Mouse (Mus musculus) R1 (cell line): ENCODE measurements around the gene Pip4k2a.
A peak's percentile ranks its signal among the peaks of the same experiment; 100 is the strongest.

Experiments used
- DNase-seq: peaks from one replicate; pipeline ENCODE4 v3.0.0-alpha.2; 2018; ENCODE audit warnings: low read depth, low spot score

The Pip4k2a gene

DNA sequence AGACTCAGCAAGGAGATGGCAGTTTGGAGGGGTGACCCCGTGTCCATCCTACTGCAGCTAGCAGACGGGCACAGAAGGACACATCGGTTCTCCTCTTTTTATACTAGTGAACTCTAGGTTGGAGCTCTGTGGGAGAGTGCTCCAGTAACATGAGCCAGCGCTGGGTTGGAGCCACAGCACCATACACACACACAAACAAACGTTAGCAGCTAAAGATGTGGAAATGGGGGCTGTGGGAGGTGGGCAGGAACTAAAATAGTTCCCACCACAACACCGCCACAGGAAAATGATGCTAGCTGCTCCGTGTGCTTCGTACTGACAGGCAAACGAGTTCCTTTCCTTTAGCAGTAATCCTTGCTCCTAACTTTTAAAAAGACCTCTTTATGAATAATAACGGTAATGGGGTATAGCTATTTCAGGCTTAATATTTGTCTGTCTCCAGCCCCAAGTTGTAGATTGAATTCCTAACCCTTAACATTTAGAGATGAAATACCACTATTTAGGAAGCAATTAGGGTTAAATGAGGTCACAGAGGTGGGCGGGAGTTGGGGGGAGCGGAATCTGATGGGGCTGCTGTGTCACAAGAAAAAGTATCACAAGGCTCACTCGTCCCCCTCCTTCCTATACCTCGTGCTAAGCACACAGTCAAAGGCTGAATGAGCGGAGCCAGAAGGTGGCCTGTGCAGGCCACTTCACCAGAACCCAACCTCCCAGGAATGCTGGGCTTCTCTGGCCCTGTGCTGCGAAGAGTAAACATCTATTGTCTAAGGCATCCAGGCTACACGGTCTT lies 73.9 kb downstream of the Pip4k2a start:
- no peak for DNase-seq

DNA sequence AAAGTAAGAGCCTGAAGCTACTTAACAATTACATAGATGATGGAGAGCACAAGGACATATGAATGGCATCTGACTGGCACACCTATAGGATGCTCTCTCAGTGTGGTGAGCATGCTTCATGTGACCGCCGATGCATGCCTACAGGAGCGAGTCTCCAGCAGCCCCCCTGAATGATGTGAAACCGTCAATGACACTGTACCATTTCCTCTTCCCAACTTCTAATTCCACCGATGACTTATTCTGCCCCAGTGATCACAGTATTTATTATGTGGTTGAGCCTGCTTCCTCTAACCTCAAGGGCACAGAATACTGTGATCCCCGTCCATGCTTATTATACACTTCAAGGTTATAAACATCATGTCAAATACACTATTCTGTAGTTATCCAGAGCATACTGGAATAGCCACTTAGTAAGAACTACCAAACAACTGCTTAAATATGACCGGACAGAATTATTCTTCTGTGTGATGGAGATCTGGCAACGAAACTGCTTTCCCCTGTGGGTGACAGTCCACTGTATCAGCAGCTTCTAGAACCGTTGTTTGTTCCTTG lies 74.8 kb downstream of the Pip4k2a start:
- DNase-seq, result no peak

DNA sequence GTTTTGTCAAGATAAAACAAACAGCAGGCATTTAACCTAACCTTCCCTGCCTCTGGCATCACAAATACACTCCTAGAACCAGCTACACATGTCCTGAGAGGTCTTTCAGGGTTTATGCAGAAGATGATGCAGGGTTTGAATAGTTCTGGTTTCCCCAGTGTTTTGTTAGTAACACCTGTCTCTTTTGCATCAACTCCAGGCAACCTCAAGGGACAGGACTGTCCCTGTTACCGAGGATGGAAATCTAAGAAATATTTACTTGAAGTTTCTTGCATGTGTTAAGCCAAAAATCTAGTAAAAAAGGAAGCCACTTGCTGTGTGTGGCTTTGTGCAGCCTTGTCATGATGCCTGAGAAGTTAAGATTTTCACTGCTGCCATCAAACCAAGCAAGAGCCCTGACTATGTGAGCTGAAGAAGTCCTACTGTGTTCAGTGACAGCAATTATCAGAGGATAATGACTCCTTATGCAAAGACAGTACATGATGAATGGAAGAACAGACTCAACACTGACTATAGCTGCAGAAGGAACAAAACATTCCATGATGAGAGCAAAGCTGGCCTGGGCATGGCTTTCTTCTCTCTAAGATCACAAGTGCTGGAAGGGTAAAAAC lies 76.3 kb downstream of the Pip4k2a start:
- no peak for DNase-seq

DNA sequence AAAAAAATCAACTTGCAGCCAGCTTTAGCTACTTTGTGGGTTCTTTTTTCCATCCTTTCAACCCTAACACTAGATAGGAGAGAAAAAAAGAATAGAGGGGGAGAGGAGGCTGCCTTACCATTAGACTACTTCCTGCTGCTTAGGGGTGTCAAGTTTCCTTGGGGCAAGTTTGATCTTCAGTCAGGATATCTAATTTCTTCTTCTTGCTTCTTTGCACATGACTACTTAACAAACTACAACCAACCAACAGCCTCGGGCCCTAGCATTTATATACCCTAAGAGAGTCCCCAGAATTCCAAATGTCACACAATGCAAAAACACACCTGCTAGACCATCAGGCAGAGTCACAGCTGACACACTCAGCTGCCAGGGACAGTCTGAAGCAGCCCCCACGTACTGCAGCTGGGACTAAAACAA lies 77.5 kb downstream of the Pip4k2a start:
- no peak for DNase-seq

DNA sequence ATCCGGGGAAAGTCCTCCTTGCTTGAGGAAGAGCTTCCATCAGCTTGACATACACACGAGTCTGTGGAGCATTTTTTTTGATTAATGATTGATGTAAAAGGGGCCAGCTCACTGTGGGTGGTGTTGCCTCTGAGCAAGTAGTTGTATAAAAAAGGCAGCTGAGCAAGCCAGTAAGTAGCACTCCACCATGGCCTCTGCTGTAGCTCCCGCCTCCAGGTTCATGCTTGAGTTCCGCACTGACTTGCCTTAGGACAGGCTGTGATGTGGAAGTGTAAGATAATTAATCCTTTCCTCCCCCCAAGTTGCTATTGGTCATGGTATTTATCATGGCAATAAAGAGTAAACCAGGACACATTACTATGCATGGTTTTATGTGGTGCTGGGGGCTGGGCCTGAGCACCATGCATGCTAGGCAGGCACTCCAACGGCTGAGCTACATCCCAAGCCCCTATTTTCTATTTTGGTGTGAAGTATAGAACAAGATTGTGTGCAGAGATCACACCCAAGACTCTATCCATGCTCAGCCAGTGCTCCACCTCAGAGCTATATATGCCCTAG lies 78.0 kb downstream of the Pip4k2a start:
- no peak for DNase-seq

DNA sequence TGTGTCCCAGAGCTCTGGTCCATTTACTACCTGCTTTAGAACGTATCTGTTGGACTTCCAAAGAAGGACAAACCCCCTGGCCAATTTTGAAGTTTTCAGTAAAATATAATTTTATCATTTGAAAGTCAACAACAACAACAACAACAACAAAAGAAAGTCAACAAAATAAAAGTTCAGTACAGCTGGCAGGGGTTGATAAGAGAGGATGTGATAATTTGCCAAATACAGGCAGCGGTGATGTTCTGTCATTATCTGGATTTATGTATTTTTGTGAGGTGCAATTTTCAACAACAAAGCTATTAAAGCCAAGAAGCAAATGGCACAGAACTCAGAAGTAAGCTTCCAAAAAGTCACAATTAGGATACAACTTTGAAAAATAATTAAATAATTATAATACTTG lies 80.1 kb downstream of the Pip4k2a start:
- DNase-seq, result no peak

DNA sequence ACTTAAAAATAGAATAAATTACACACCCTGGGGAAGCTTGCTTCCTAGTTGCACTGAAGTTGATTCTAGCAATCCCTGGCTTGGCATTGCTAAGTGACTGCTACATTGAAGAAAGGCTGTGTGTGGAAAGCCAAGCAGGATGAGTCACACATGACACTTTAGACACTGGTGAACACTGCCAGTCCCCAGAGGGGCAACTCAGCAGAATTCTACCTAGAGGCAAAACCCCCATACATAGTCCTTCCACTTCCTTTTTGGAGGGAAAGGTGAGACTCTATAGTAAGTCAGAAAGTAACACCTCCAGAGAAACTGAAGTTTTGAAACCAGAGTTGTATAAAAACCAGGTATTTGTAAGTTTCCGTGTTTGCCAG lies 80.6 kb downstream of the Pip4k2a start:
- no peak for DNase-seq

DNA sequence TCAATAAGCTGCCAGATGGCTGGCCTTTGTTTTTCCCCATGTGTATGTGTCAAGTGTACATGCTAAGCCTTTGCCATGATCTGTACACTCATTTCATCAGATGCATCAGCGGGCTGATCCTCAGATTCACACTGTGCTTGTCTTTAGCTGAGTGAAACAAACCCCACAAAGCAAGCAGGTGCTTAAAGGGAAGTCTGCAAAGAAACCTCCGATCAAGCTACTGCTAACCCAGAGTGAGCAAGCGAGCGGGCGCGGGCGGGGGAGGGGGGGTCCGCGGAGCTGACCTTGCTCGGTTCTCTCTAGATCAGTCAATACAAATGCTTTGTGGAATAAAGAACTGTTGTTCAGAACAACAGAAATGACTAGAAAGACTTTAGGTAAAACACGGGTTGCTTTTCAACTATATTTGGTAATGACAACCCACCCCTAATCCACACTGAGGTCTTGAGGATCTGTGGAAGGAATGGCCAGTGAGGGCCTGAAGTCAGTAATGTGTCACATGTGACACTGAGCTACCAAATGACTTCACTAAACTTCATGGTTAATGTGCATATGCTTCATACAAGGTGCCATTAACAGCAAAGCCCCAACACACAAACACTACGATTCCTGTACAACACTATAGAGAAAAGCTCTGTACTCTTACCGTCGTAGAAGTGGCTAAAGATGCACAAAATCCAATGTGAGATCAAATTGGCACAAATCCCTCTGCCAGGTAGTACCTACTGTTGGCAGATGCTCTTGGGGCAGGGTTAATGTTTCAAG lies 81.1 kb downstream of the Pip4k2a start:
- DNase-seq, result no peak

DNA sequence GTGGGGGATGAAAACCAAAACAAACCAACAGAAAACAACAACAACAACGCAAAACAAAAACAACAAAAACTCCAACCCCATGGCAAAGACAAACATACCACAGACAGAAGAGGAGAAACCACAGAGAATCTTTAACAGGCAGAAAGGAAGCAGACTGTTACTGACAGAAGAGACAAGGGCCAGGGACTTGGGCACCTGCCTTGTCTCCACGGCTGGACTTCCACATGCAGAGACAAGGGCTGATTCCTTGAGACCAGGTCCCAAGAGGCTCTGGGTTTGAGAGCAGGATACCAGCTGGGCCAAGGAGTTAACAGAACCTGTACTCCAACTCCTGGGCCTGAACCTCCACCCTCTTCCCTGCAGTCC lies 81.9 kb downstream of the Pip4k2a start:
- DNase-seq, result no peak

DNA sequence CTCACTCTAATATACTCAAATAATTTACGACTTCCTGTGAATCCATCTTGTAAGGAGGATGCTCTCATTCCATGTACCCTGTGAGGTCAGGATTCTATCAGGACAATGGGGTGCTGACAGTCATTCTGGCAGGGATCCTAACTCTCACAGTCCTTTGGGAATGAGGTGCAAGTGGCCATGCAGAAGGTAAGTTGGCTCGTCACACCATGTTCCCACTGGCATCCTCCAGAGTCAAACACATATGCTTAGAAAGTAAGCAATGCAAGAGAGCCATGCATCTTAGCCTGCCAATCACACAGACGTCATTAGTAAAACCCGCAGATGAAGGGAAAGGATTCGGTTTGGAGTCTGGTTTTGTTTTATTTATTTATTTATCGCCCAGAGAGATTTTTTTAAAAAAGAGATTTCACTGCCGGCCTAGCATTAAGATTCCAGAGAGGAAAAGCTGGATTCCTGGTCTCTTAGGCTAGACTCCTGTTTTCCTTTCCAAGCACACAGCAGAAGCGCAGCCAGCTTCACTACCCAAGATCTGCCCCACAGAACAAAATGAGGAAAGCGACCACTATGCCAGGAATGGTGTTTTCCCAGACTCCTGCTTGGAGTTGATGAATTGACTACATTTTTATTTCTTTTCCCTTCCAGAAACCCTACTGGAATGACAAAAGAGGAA lies 82.4 kb downstream of the Pip4k2a start:
- DNase-seq, result no peak

DNA sequence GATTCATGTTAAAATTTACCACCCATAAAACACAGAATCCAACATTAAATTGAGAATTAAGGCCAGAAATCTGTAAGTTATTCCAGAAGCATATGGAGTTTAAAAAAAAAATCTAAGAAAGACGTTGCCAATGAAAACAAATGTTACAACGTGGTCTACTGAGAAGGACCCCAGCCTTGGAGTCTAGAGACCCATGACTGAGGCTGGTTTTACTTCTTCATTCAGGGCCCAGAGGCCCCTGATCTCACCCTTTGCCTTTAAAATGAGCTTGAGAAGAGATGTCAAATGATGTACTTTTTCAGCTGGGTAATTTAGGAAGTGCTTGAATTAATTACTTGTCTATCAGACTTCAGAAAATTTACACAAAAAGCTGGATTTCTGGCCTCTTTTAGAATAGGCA lies 83.2 kb downstream of the Pip4k2a start:
- DNase-seq, result no peak

DNA sequence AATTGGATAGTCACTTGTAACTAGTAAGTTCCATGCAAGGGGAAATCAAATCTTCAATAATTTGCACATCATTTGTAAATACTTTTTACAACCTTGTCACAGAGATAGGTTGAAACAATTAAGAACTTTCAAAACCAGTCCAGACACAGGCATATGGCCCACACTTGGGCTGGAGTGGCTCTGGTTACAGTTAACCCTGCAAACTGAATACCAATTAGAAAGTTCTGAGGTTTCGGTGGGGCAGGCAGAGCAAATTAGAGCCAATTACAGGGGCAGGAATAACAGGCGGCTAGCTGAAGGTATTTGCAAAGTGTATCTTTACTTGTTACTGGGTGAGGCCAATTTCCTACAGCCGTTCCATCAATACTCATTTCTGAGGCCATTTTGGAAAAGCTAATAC lies 84.3 kb downstream of the Pip4k2a start:
- DNase-seq, result no peak

DNA sequence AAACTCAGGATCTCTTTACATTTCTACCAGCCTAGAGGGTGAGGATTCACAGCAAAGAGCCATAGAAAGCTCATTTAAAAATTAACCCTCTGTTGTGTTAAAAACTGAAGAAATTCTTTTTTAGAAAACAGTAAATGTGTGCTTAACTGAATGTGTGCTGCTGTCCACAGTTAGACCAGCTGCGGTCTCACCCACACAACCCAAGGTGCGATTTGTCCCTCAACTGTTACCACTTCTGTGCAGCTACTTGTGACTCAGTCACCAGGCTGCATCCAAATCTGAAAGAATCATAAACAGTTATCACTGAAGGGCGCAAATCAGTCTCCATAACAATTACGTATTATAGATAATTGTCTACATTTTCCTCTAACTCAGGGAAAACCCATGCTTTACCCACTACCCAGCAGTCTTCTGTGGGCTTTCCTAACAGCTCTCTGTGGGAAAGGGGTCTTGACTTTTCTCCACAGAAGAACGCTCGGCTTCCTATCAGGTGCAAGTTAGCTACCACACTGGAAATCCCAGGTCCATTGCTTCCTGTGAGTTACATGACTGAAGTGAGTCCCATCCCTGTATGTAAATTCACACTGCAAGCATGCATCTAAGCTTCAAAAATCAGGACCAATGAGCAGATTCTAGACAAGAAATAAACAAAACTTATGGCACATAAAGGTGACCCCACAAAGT lies 86.5 kb downstream of the Pip4k2a start:
- DNase-seq, result no peak

DNA sequence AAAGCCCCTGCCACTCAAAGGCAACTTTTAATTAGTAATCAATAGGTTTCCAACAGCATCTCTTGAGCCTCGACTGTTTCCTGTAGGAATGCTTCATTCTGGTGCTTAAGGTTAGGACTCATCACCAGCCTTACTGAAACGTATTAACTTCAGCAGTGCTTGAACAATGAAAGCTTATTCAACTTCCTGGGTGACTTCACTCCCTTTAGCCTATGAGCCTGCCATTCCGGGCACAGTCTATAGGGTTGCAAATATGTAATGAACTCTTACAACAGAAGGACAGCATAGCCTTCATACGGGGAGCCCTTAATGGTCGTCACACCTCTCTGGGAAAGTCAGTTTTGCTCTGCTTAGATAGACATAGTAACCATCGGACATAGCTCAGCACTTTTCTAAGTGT lies 87.7 kb downstream of the Pip4k2a start:
- DNase-seq, result no peak

DNA sequence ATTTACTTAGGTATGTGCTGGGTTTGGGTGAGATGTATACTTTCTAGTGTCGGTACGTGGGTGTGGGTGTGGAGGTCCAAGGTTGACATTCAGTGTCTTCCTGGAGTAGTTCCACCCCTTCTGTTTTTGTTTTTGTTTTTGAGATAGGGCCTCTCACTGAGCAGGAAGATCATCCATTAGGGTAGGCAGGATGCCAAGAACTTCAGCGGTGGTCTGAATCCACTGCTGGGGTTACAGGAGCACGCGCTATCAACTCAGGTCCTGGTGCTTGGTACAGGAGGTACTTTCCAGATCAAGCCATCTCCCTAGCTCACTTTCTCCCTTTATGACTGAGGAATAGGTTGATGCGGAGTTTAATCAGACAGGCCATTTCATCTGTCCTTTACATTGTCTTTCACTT lies 88.2 kb downstream of the Pip4k2a start:
- no peak for DNase-seq

DNA sequence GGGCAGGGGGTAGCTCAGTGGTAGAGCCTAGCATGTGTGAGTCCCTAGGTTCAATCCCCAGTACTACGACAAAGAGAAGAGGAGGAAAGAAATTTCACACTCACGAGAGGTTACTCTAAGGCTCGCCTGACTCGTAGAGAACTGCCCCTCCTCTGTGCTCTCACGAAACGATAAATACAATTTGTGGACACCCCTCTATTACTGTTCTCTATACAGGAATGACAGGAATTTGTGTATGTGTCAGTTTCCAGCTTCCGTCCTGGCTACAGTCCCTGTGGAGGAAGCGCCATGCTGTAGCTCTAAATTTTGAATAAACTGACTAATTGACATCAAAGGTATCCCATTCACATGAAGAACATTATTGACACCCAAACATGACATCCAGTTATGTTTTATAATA lies 90.7 kb downstream of the Pip4k2a start:
- DNase-seq, result no peak

DNA sequence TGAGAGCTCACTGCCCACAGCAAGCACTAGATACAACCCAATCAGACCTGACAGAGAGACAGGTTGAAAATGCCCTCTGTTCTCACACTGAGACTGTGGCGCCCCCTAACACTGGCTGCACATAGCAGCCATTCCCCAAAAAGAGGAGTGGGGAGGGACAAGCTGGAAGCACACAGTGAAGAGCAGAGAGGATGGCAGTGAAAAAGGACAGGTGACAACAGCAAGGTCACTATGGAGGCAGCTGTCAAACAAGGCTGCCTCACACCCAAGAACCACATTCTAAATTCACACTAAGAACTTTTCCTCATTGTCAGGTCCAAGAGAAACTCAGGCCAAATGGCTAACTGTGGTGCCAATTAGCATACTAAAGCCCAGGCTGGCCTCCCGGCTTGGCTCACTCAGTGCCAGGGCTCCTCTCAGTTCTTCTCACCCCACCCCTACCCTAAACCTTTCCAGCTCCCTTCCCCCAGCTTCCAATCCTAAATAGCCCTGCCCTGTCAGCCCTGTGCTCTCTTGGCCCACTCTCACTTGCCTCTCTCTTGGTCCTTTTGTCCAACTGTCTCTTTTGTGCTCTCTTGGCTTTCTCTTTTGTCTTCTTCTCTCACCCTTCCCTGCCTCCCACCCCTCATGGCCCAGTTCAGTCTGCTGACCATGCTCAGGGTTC lies 91.4 kb downstream of the Pip4k2a start:
- peak; percentile 19 for DNase-seq

DNA sequence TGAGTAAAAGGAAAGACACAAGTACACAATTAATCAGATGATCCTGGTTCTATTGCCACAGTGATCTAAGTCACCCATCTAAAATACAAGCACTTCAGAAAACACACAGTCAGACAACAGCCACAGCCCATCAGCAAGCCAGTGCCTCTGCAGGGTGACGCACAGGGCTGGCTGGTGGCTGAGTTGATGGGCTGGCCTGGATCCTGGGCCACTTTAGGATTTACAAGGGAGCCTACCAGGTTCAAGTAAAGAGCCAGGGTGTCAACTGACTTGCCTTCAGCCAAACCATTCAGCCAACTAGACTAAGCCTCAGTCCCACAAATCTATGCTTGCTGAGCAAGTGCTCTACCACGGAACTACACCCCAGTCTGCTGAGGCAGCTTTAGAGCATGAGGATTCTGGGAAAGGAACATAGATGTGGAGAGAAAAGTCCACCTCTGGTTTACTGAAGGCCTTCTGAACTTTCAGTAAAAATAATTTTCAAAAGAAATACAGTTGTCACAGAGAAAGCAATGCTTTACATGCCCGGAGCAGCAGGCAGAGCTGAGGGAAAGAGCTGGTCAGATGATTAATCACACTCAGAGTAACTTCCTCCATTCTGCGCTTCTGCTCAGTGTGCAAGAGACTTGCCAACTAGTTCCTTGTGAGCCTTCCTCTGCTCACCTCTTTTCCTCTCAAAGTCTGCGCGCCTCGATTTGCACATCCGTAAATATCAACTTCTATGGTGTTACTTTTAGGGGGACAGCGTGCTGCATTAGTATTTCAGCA lies 94.4 kb downstream of the Pip4k2a start:
- DNase-seq, result no peak

DNA sequence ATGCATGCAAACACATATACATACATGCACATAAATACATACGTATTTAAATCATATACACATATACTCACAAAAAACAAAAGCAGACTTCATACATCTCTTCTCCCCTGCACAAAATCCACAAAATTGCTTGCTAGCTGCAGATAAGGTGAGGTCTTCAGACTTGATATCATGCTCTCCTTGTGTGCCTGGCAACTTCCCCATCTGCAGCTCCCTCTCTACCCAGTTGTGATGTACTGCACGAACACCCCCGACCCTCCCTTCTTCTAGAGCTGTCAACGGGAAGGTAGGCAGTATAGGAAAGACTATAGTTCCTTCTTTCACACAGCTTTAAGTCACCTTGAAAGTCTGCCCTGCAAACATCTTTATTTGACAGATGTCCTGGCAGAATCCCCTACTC lies 96.8 kb downstream of the Pip4k2a start:
- no peak for DNase-seq

DNA sequence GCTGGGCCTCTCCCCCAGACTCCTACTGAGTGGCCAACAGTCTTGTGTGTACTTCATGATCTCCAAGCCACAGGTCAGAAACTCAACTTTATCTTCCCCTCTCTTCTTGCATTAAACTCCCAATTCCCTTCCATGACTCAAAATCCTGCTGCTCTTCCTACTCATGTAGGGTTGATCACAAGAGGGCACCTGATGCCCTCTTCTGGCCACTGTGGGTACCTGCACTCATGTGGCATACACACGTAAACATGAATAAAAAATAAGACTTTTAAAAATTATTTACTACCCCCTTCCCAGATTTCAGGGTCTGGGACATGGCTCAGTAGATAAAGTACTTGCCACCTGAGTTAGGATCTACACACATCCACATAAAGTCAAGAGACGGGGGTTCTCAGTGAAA lies 97.3 kb downstream of the Pip4k2a start:
- DNase-seq, result no peak
